ENCODE assay signal across 8 mouse cellular contexts in the genomic region with DNA sequence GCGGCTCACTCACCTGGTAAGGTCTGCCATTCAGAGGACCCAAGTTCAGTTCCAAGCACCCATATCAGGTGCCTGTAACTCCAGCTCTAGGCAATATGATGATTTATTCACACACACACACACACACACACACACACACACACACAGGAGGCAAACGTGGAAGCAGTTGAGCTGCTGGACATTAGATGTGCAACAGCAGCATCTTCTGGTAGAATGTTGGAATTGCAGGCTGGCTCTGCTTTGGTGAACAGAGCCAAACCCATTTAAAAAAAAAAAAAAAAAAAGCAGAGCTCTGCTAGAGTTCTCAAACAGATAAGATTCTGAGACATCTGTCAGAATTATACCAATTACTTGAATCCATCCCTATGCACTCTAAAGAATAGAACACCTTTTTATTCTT. TPM values are rescaled to one million over a fixed set of nuclear protein-coding genes. Genes with fewer than 3 reads are reported as not detected.
DNase-seq lines count a peak whose midpoint lies in the region; ATAC-seq and TF ChIP-seq lines count a peak whose summit lies in the region.

No protein-coding gene starts in this region.

- 45% methylated on average over 2 of the region's 2 CpGs for WGBS in neural tube, embryonic 15.5 days
- WGBS in forebrain, postnatal 0 days: 47% methylated on average over 2 of the region's 2 CpGs
- WGBS in intestine, embryonic 16.5 days: 50% methylated on average over 2 of the region's 2 CpGs
- WGBS in limb, embryonic 11.5 days: 44% methylated on average over 2 of the region's 2 CpGs

- H3K4me2 ChIP-seq in neural tube, embryonic 15.5 days: no peak overlapping the region
- no peak overlapping the region for H3K4me2 ChIP-seq in forebrain, postnatal 0 days (ENCODE audit: low read depth)
- no peak overlapping the region for H3K4me2 ChIP-seq in intestine, embryonic 16.5 days (ENCODE audit: low read depth, low read length)
- H3K4me2 ChIP-seq in limb, embryonic 11.5 days (ENCODE audit: low read depth, severe bottlenecking): no peak overlapping the region

- no peak for ATAC-seq in neural tube, embryonic 15.5 days (ENCODE audit: low FRiP score)
- ATAC-seq in forebrain, postnatal 0 days: peak; percentile 29; the same call in 1 of the 2 replicates
- ATAC-seq in intestine, embryonic 16.5 days: 0 out of 2 replicates have a peak, but pooled peaks have one; percentile 4
- no peak for ATAC-seq in limb, embryonic 11.5 days (ENCODE audit: insufficient number of reproducible peaks, low FRiP score, low TSS enrichment, low read depth)

- H3K27me3 ChIP-seq in neural tube, embryonic 15.5 days (replicated peaks): no peaks in the 10 kb centered on the region
- no peaks in the 10 kb centered on the region for H3K27me3 ChIP-seq in forebrain, postnatal 0 days (ENCODE audit: insufficient read depth, low read length)
- no peaks in the 10 kb centered on the region for H3K27me3 ChIP-seq in intestine, embryonic 16.5 days (replicated peaks; ENCODE audit: control insufficient read depth, insufficient read depth, low read length)
- H3K27me3 ChIP-seq in limb, embryonic 11.5 days (ENCODE audit: control insufficient read depth, insufficient read depth, low read length): 0 out of 2 replicates have a peak, but pooled peaks cover 2% of the 10 kb centered on the region

- H3K4me3 ChIP-seq in neural tube, embryonic 15.5 days (replicated peaks): no peak overlapping the region
- no peak overlapping the region for H3K4me3 ChIP-seq in forebrain, postnatal 0 days (ENCODE audit: low read depth, low read length)
- no peak overlapping the region for H3K4me3 ChIP-seq in intestine, embryonic 16.5 days (ENCODE audit: low read length)
- no peak overlapping the region for H3K4me3 ChIP-seq in limb, embryonic 11.5 days (ENCODE audit: low read depth, low read length)

- no peak overlapping the region for H3K27ac ChIP-seq in neural tube, embryonic 15.5 days (replicated peaks)
- no peak overlapping the region for H3K27ac ChIP-seq in forebrain, postnatal 0 days (ENCODE audit: low read depth, low read length)
- no peak overlapping the region for H3K27ac ChIP-seq in intestine, embryonic 16.5 days (ENCODE audit: low read length)
- H3K27ac ChIP-seq in limb, embryonic 11.5 days (replicated peaks; ENCODE audit: low read depth, low read length): no peak overlapping the region

- no peaks in the 10 kb centered on the region for H3K9me3 ChIP-seq in neural tube, embryonic 15.5 days (replicated peaks)
- H3K9me3 ChIP-seq in forebrain, postnatal 0 days (ENCODE audit: low read length): no peaks in the 10 kb centered on the region
- no peaks in the 10 kb centered on the region for H3K9me3 ChIP-seq in intestine, embryonic 16.5 days (ENCODE audit: control insufficient read depth, low read length)
- no peaks in the 10 kb centered on the region for H3K9me3 ChIP-seq in limb, embryonic 11.5 days (ENCODE audit: control insufficient read depth, low read length)

- H3K9ac ChIP-seq in neural tube, embryonic 15.5 days (replicated peaks): no peak overlapping the region
- H3K9ac ChIP-seq in forebrain, postnatal 0 days: no peak overlapping the region
- H3K9ac ChIP-seq in intestine, embryonic 16.5 days (ENCODE audit: low read depth, low read length): no peak overlapping the region
- no peak overlapping the region for H3K9ac ChIP-seq in limb, embryonic 11.5 days (ENCODE audit: low read length)

- peak; percentile 80 for DNase-seq in neural tube, embryonic 10.5 days (ENCODE audit: extremely low spot score, low spot score)
- DNase-seq in c-Kit-positive CD71-negative TER-119-negative erythroid progenitor cells, embryonic 14.5 days (ENCODE audit: low read depth): peak; percentile 88
- peak; percentile 86 for DNase-seq in forebrain, postnatal 0 days
- peak; percentile 90 for DNase-seq in limb, embryonic 11.5 days (ENCODE audit: low spot score)
- DNase-seq in natural killer cell, adult 2 months (ENCODE audit: low spot score in 2 of 2): peak; percentile 80 to 85
- peak; percentile 46 to 66 for DNase-seq in thymus, adult 18-20 months

- peaks cover 8% of the 10 kb centered on the region for H3K4me1 ChIP-seq in neural tube, embryonic 15.5 days
- H3K4me1 ChIP-seq in forebrain, postnatal 0 days (ENCODE audit: insufficient read depth): no peaks in the 10 kb centered on the region
- peaks cover 15% of the 10 kb centered on the region for H3K4me1 ChIP-seq in intestine, embryonic 16.5 days (ENCODE audit: control insufficient read depth, insufficient read depth, low read length)
- 0 out of 2 replicates have a peak, but pooled peaks cover 2% of the 10 kb centered on the region for H3K4me1 ChIP-seq in limb, embryonic 11.5 days (ENCODE audit: control insufficient read depth, insufficient read depth, low read length)

- peak; percentile 91 for TF ChIP-seq CTCF in forebrain, postnatal 0 days (IDR thresholded peaks at IDR 0.05; ENCODE audit: low read depth)

- H3K36me3 ChIP-seq in neural tube, embryonic 15.5 days: no peaks in the 10 kb centered on the region
- no peaks in the 10 kb centered on the region for H3K36me3 ChIP-seq in forebrain, postnatal 0 days (ENCODE audit: insufficient read depth)
- H3K36me3 ChIP-seq in intestine, embryonic 16.5 days (ENCODE audit: control insufficient read depth, insufficient read depth, low read length): no peaks in the 10 kb centered on the region
- H3K36me3 ChIP-seq in limb, embryonic 11.5 days (ENCODE audit: control insufficient read depth, insufficient read depth, low read length): no peaks in the 10 kb centered on the region

RNA-seq across cellular contexts. Expression of a gene that starts 4.7 kb away (rescaled TPM):
- polyA plus RNA-seq in neural tube, embryonic 15.5 days (2015; fragmentation: Nextera tagmentation; extraction: Ambion mirVana): 3.1 and 5.8 TPM in 2 replicates
- total RNA-seq in forebrain, postnatal 0 days (2014; rRNA removed): 0.62 and 5.1 TPM in 2 replicates
- 0.81 and 1.2 TPM in 2 replicates for polyA plus RNA-seq in forebrain, postnatal 0 days (2015; fragmentation: Nextera tagmentation; extraction: Ambion mirVana)
- polyA plus RNA-seq in intestine, embryonic 16.5 days (2015; fragmentation: Nextera tagmentation; extraction: Ambion mirVana): 180 and 240 TPM in 2 replicates
- polyA plus RNA-seq in limb, embryonic 11.5 days (2014; fragmentation: Nextera tagmentation; extraction: Ambion mirVana): 0.65 and 1.4 TPM in 2 replicates

RNA-seq across cellular contexts. Expression of a gene that starts 13.7 kb away (rescaled TPM):
- 2.6 and 11.0 TPM in 2 replicates for polyA plus RNA-seq in neural tube, embryonic 15.5 days (2015; fragmentation: Nextera tagmentation; extraction: Ambion mirVana)
- total RNA-seq in forebrain, postnatal 0 days (2014; rRNA removed): 1.4 and 1.6 TPM in 2 replicates
- polyA plus RNA-seq in forebrain, postnatal 0 days (2015; fragmentation: Nextera tagmentation; extraction: Ambion mirVana): 0.58 and 1.4 TPM in 2 replicates
- polyA plus RNA-seq in intestine, embryonic 16.5 days (2015; fragmentation: Nextera tagmentation; extraction: Ambion mirVana): 8.0 and 9.2 TPM in 2 replicates
- 3.8 and 4.2 TPM in 2 replicates for polyA plus RNA-seq in limb, embryonic 11.5 days (2014; fragmentation: Nextera tagmentation; extraction: Ambion mirVana)

RNA-seq across cellular contexts. Expression of a gene that starts 46.1 kb away (rescaled TPM):
- polyA plus RNA-seq in neural tube, embryonic 15.5 days (2015; fragmentation: Nextera tagmentation; extraction: Ambion mirVana): 0.33 and 1.5 TPM in 2 replicates
- 0.77 and 1.5 TPM in 2 replicates for total RNA-seq in forebrain, postnatal 0 days (2014; rRNA removed)
- 0.24 and 0.47 TPM in 2 replicates for polyA plus RNA-seq in forebrain, postnatal 0 days (2015; fragmentation: Nextera tagmentation; extraction: Ambion mirVana)
- polyA plus RNA-seq in intestine, embryonic 16.5 days (2015; fragmentation: Nextera tagmentation; extraction: Ambion mirVana): 7.6 and 8.8 TPM in 2 replicates
- polyA plus RNA-seq in limb, embryonic 11.5 days (2014; fragmentation: Nextera tagmentation; extraction: Ambion mirVana): 0.04 and 0.07 TPM in 2 replicates

RNA-seq across cellular contexts. Expression of a gene that starts 46.3 kb away (rescaled TPM):
- 3.0 and 7.4 TPM in 2 replicates for polyA plus RNA-seq in neural tube, embryonic 15.5 days (2015; fragmentation: Nextera tagmentation; extraction: Ambion mirVana)
- 2.3 and 6.2 TPM in 2 replicates for total RNA-seq in forebrain, postnatal 0 days (2014; rRNA removed)
- polyA plus RNA-seq in forebrain, postnatal 0 days (2015; fragmentation: Nextera tagmentation; extraction: Ambion mirVana): 3.9 TPM in 2 replicates
- polyA plus RNA-seq in intestine, embryonic 16.5 days (2015; fragmentation: Nextera tagmentation; extraction: Ambion mirVana): 47.9 and 51.3 TPM in 2 replicates
- 4.7 and 5.4 TPM in 2 replicates for polyA plus RNA-seq in limb, embryonic 11.5 days (2014; fragmentation: Nextera tagmentation; extraction: Ambion mirVana)

Comparison
In these comparisons a context has a peak if more than half of its experiments do, and no peak if none do; other contexts are left out.
1. ATAC-seq: peak in forebrain, postnatal 0 days (single experiment) and intestine, embryonic 16.5 days (single experiment); none in neural tube, embryonic 15.5 days (single experiment) and limb, embryonic 11.5 days (single experiment).
2. RNA of a gene that starts 4.7 kb away (polyA plus RNA-seq): 180 to 240 TPM in intestine, embryonic 16.5 days; 3.1 to 5.8 TPM in neural tube, embryonic 15.5 days, 0.65 to 1.4 TPM in limb, embryonic 11.5 days and 0.81 to 1.2 TPM in forebrain, postnatal 0 days; every median in the first group is over 10 times any median in the second.
3. Peak in every context shown above with its lines, with median percentiles within 50 percentile points of each other: DNase-seq.